Mouse (Mus musculus) testis, adult 2 months (tissue): ENCODE measurements around the gene Oscp1.

Experiments used
- CTCF ChIP-seq: fragments of 200-500 bp; IDR thresholded peaks from 2 replicates; pipeline ENCODE4 v1.5.1; 2012; ENCODE audit warnings: low read depth, mild to moderate bottlenecking, inconsistent platforms, low read length, moderate library complexity; ENCODE audit not compliant: control insufficient read depth, insufficient read depth, insufficient replicate concordance
- POLR2A ChIP-seq: fragments of 200-500 bp; IDR thresholded peaks from 2 replicates; pipeline ENCODE4 v1.6.1; 2012; ENCODE audit warnings: low read depth, mild to moderate bottlenecking, inconsistent platforms, low read length, moderate library complexity; ENCODE audit not compliant: control insufficient read depth

DNA sequence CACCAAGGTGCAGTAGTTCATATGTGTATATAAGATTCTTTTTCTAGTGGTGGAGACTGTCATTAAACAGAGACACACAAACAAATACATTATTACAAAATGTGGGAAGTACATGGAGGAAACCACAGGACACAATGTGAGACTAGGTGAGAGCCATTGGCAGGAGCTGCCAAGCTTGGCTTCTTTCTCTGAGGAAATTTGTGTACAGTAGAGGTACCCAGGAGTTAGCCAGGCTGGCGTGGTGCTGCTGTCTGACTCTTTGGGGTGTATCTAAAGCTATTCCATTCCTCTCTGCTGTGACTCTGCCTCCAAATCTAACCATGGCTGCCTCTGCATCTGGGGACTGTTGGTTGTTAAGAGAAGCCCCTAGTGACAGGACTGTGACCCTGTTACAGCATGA is 60.7 kb downstream of the Oscp1 start:
- no peak for TF ChIP-seq POLR2A
- TF ChIP-seq CTCF = no peak
